Mouse (Mus musculus) bone marrow, adult 2 months (tissue): ENCODE data around the gene Creb3.

Experiments used
- CTCF ChIP-seq: fragments of 200-500 bp; IDR thresholded peaks from 2 replicates; pipeline ENCODE4 v1.5.1; 2011; ENCODE audit warnings: low read length, control low read depth; ENCODE audit not compliant: control insufficient read depth, insufficient read depth
- POLR2A ChIP-seq: fragments of 200-500 bp; IDR thresholded peaks from 2 replicates; pipeline ENCODE4 v1.6.1; 2011; ENCODE audit warnings: low read depth, mild to moderate bottlenecking, control low read depth, low read length, borderline replicate concordance; ENCODE audit not compliant: control insufficient read depth

- TF ChIP-seq POLR2A (no peak), CTCF (no peak)
Observed at GRCm38 (mm10) chr4:43553891-43554290, 8.2 kb upstream of the Creb3 start.
